Mouse (Mus musculus) T-helper 1 cell (primary cell): ENCODE data around the gene Clec2g.
"Not testable (repeated sequence)": the region's sequence is repeated elsewhere in the genome, so short reads cannot be mapped to it uniquely, and the experiment has no call there.

Experiments used
- in situ Hi-C: fragments of 300-600 bp; cut with MboI, MseI; formaldehyde crosslinking; loops from one replicate; pipeline ENCODE4 v1.15.1; 2025; ENCODE audit warnings: high pct_unique_total_duplicates

Gene Clec2g

GRCm38 (mm10) chr6:128971394-128972039 is 37.3 kb downstream of the Clec2g start:
- in situ Hi-C loops: no loop called here

GRCm38 (mm10) chr6:128972156-128972555 is 38.0 kb downstream of the Clec2g start:
- in situ Hi-C loops: no loop called here

GRCm38 (mm10) chr6:128972687-128973438 is 38.7 kb downstream of the Clec2g start:
- in situ Hi-C loops: no loop called here

- in situ Hi-C loops: no loop called here
These were observed 39.2 kb downstream of the Clec2g start for GRCm38 (mm10) chr6:128973439-128973697.

- in situ Hi-C loops: not testable (repeated sequence)
These were observed 40.7 kb downstream of the Clec2g start for GRCm38 (mm10) chr6:128974850-128975249.

- in situ Hi-C loops: no loop called here
These were observed 42.0 kb downstream of the Clec2g start for GRCm38 (mm10) chr6:128976194-128976593.

- in situ Hi-C loops: not testable (repeated sequence)
These were observed 47.9 kb downstream of the Clec2g start for GRCm38 (mm10) chr6:128981951-128982541.

GRCm38 (mm10) chr6:128992337-128992736 is 58.2 kb downstream of the Clec2g start:
- in situ Hi-C loops: no loop called here

GRCm38 (mm10) chr6:128992753-128993152 is 58.6 kb downstream of the Clec2g start:
- in situ Hi-C loops: no loop called here

GRCm38 (mm10) chr6:128993221-128993620 is 59.0 kb downstream of the Clec2g start:
- in situ Hi-C loops: no loop called here

- in situ Hi-C loops: no loop called here
These were observed 60.2 kb downstream of the Clec2g start for GRCm38 (mm10) chr6:128994336-128994735.

GRCm38 (mm10) chr6:128994742-128995141 is 60.6 kb downstream of the Clec2g start:
- in situ Hi-C loops: no loop called here

GRCm38 (mm10) chr6:128995250-128996053 is 61.3 kb downstream of the Clec2g start:
- in situ Hi-C loops: no loop called here

GRCm38 (mm10) chr6:128996054-128996767 is 62.0 kb downstream of the Clec2g start:
- in situ Hi-C loops: no loop called here

- in situ Hi-C loops: no loop called here
These were observed 62.7 kb downstream of the Clec2g start for GRCm38 (mm10) chr6:128996768-128997442.

GRCm38 (mm10) chr6:129001392-129001791 is 67.2 kb downstream of the Clec2g start:
- in situ Hi-C loops: no loop called here

- in situ Hi-C loops: no loop called here
These were observed 74.4 kb downstream of the Clec2g start for GRCm38 (mm10) chr6:129008552-129008951.

- in situ Hi-C loops: not testable (repeated sequence)
These were observed 75.8 kb downstream of the Clec2g start for GRCm38 (mm10) chr6:129009846-129010504.

- in situ Hi-C loops: no loop called here
These were observed 76.3 kb downstream of the Clec2g start for GRCm38 (mm10) chr6:129010505-129010873.

- in situ Hi-C loops: not testable (repeated sequence)
These were observed 77.8 kb downstream of the Clec2g start for GRCm38 (mm10) chr6:129012012-129012411.
